Mouse (Mus musculus): Measurements from ENCODE around the gene Dtd2. TPM values are rescaled to one million over a fixed set of nuclear protein-coding genes. Genes with fewer than 3 reads are reported as not detected.

The Dtd2 gene
- polyA plus RNA-seq, 1 experiment from 2014 or later, result 30.2 TPM

DNA sequence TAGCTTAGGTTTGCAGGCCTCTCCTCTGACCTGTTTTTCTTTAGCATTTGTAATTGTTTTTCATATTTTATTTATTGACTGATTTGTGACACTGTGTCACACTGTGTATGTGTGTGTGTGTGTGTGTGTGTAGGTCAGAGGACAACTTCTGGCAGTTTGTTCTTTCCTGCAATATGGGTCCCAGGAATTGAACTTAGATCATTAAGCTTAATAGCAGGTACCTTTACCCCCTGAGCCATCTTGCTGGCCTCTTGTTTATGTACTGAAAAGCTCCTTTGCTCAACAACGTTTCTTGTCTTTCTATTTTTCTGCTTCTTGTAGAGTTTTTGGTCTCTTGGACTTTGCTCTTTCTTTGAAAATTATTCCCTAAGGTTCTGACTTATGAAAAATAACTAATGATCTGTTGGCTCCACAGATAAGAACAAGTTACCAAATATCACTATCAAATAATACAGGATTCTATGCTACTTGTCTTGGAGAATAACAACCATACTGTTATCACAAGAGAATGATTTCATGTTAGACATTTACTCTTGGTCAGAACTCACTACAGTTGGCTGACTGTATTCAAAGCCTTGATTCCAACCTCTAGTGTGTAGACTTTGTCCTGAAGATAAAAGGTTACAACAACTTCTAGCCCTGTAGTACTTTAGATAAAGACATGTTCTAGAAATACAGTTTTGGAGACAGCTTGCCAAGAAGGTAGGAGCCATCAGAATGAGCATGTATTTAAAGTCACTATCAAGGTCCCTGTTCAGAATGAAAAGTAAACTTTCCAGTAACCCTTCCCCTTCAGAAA, 10.4 kb downstream of the Dtd2 start:
- WGBS, result 79% methylated on average over 1 of the region's 1 CpGs

DNA sequence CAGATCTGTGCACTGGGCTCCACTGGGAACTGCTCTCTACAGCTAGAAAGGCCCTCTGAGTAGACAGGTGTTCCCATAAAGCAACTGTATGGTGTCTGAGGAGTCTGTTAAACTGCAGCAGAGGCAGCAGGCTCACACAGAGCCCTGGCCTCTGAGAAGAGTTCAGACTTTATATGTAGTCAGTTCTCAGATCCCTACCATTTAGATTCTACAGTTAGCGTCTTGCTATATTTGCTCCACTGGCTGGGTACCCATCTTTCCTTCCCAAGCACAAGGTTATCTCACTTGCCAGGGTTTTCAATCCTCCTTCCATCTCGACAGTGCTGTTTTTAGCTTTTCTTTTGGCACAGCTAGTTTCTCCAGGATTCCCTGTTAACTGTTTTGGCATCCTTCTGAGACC, 15.7 kb downstream of the Dtd2 start:
- WGBS, result 82% methylated on average over 2 of the region's 2 CpGs
- no peaks in the 10 kb centered on the region for H3K9me3 ChIP-seq (ENCODE audit: control insufficient read depth, low read length)
- H3K4me3 ChIP-seq (ENCODE audit: low read length), result no peak overlapping the region
- H3K36me3 ChIP-seq (ENCODE audit: control insufficient read depth, insufficient read depth, low read length), result peaks cover 2% of the 10 kb centered on the region; the same call in 1 of the 2 replicates
- H3K9ac ChIP-seq (ENCODE audit: low read depth, low read length), result no peak overlapping the region
- ATAC-seq (ENCODE audit: low FRiP score, low TSS enrichment), result no peak
- H3K4me2 ChIP-seq (replicated peaks; ENCODE audit: low read depth, low read length), result no peak overlapping the region
- no peaks in the 10 kb centered on the region for H3K27me3 ChIP-seq (ENCODE audit: control insufficient read depth, insufficient read depth, low read length)
- no peaks in the 10 kb centered on the region for H3K4me1 ChIP-seq (ENCODE audit: control insufficient read depth, insufficient read depth, low read length)
- H3K27ac ChIP-seq (ENCODE audit: low read depth, low read length), result no peak overlapping the region

More for the DNA sequence above, 10.4 kb downstream of the Dtd2 start:
- H3K27me3 ChIP-seq (ENCODE audit: control insufficient read depth, insufficient read depth, low read length), result no peaks in the 10 kb centered on the region
- no peaks in the 10 kb centered on the region for H3K9me3 ChIP-seq (ENCODE audit: control insufficient read depth, low read length)
- H3K9ac ChIP-seq (ENCODE audit: low read depth, low read length), result no peak overlapping the region
- peaks cover 24% of the 10 kb centered on the region for H3K36me3 ChIP-seq (ENCODE audit: control insufficient read depth, insufficient read depth, low read length)
- no peak overlapping the region for H3K4me3 ChIP-seq (ENCODE audit: low read length)
- no peak for ATAC-seq (ENCODE audit: low FRiP score, low TSS enrichment)
- H3K4me2 ChIP-seq (replicated peaks; ENCODE audit: low read depth, low read length), result no peak overlapping the region
- H3K4me1 ChIP-seq (ENCODE audit: control insufficient read depth, insufficient read depth, low read length), result no peaks in the 10 kb centered on the region
- no peak overlapping the region for H3K27ac ChIP-seq (ENCODE audit: low read depth, low read length)

DNA sequence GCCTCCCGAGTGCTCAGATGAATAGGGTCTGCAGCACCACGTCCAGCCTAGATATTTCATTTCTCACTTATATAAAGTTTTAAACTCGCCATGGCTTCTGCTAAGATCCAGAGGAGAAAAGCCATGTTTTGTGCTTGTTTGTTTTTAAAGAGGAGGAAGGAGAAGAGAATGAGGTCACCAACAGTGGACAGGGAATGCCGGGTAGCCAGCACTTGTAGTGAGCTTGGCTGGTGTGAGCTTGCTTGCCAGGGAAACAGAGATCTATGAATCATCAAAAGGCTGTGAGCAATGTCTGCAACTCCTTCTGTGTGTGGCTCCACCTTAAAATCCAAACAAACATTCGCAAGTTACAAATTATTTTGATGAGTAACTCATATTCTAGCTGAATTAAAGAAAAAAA, 17.8 kb downstream of the Dtd2 start:
- no peaks in the 10 kb centered on the region for H3K27me3 ChIP-seq (ENCODE audit: control insufficient read depth, insufficient read depth, low read length)
- H3K9ac ChIP-seq (ENCODE audit: low read depth, low read length), result no peak overlapping the region
- 86% methylated on average over 5 of the region's 5 CpGs for WGBS
- H3K4me2 ChIP-seq (replicated peaks; ENCODE audit: low read depth, low read length), result no peak overlapping the region
- ATAC-seq (ENCODE audit: low FRiP score, low TSS enrichment), result no peak
- H3K4me3 ChIP-seq (ENCODE audit: low read length), result no peak overlapping the region
- H3K36me3 ChIP-seq (ENCODE audit: control insufficient read depth, insufficient read depth, low read length), result no peaks in the 10 kb centered on the region
- no peak overlapping the region for H3K27ac ChIP-seq (ENCODE audit: low read depth, low read length)
- H3K4me1 ChIP-seq (ENCODE audit: control insufficient read depth, insufficient read depth, low read length), result no peaks in the 10 kb centered on the region
- H3K9me3 ChIP-seq (ENCODE audit: control insufficient read depth, low read length), result no peaks in the 10 kb centered on the region

DNA sequence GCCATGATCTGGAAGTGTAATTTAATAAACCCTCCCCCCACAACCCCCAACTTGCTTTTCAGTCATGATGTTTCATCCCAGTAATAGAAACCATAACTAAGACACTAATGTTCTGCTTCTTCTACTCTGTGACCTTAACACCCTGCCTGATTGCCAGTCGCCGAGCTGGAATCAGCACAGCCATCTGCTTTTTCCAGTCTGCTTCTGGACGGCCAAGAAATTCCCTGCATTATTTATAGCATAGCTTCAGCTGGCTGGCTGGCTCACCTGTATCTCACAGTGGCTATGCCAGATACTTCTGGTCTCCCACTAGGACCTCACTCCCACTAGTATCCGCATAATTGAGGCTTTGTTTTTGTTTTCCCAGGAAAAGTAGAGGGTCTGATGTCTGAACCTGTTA, 20.5 kb downstream of the Dtd2 start:
- no peak for ATAC-seq (ENCODE audit: low FRiP score, low TSS enrichment)
- Histone ChIP-seq H3K36me3 (ENCODE audit: control insufficient read depth, insufficient read depth, low read length) (no peaks in the 10 kb centered on the region), H3K4me1 (ENCODE audit: control insufficient read depth, insufficient read depth, low read length) (no peaks in the 10 kb centered on the region), H3K4me2 (replicated peaks; ENCODE audit: low read depth, low read length) (no peak overlapping the region), H3K4me3 (ENCODE audit: low read length) (no peak overlapping the region), H3K27me3 (ENCODE audit: control insufficient read depth, insufficient read depth, low read length) (no peaks in the 10 kb centered on the region), H3K9ac (ENCODE audit: low read depth, low read length) (no peak overlapping the region), H3K9me3 (ENCODE audit: control insufficient read depth, low read length) (no peaks in the 10 kb centered on the region), H3K27ac (ENCODE audit: low read depth, low read length) (no peak overlapping the region)
- 63% methylated on average over 4 of the region's 4 CpGs for WGBS

DNA sequence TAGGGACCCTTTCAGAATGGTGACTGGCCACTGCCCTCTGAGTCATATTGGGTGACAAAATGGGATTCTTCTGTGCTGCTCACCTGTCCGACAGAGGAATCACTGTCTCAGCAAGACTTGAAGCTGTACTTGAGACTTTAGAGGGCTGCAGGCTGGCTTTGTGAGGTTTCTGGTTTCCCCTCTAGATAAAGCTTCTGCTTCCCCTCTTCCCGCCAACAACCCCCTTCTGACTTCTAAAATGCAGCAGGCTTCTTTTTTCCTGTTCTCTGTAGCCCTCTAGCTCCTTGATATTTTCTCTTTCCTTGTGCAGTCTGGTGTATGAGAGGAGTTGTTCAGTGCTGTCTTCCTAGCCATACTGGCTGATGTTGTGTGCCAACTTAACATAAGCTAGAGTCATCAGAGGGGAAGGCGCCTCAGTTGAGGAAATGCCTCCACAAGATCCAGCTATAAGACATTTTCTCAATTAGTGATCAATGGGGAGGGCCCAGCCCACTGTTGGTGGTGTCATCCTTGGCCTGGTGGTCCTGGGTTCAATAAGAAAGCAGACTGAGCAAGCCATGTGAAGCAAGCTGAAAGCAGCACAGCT, 21.0 kb downstream of the Dtd2 start:
- Histone ChIP-seq H3K4me3 (ENCODE audit: low read length) (no peak overlapping the region), H3K4me1 (ENCODE audit: control insufficient read depth, insufficient read depth, low read length) (no peaks in the 10 kb centered on the region), H3K36me3 (ENCODE audit: control insufficient read depth, insufficient read depth, low read length) (no peaks in the 10 kb centered on the region), H3K9me3 (ENCODE audit: control insufficient read depth, low read length) (no peaks in the 10 kb centered on the region), H3K27me3 (ENCODE audit: control insufficient read depth, insufficient read depth, low read length) (no peaks in the 10 kb centered on the region), H3K27ac (ENCODE audit: low read depth, low read length) (no peak overlapping the region), H3K4me2 (replicated peaks; ENCODE audit: low read depth, low read length) (no peak overlapping the region), H3K9ac (ENCODE audit: low read depth, low read length) (no peak overlapping the region)
- no peak for ATAC-seq (ENCODE audit: low FRiP score, low TSS enrichment)
- 90% methylated on average over 3 of the region's 3 CpGs for WGBS

DNA sequence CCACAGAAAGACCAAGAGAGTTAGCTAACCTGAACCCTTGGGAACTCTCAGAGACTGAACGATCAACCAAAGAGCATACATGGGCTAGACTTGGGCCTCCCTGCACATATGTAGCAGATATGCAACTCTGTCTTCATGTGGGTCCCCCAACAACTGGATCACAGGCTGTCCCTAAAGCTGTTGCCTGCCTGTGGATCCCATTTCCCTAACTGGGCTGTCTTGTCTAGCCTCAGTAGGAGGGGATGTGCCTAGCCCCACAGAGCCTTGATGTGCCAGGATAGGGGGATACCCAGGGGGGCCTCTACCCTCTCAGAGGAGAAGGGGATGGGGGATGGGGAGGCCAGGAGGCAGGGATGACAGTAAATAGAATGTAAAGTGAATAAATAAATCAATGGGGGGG, 22.7 kb downstream of the Dtd2 start:
- WGBS, result 88% methylated on average over 1 of the region's 1 CpGs
- no peak for ATAC-seq (ENCODE audit: low FRiP score, low TSS enrichment)
- Histone ChIP-seq H3K27me3 (ENCODE audit: control insufficient read depth, insufficient read depth, low read length) (no peaks in the 10 kb centered on the region), H3K4me3 (ENCODE audit: low read length) (no peak overlapping the region), H3K27ac (ENCODE audit: low read depth, low read length) (no peak overlapping the region), H3K36me3 (ENCODE audit: control insufficient read depth, insufficient read depth, low read length) (no peaks in the 10 kb centered on the region), H3K4me2 (replicated peaks; ENCODE audit: low read depth, low read length) (no peak overlapping the region), H3K9me3 (ENCODE audit: control insufficient read depth, low read length) (no peaks in the 10 kb centered on the region), H3K4me1 (ENCODE audit: control insufficient read depth, insufficient read depth, low read length) (no peaks in the 10 kb centered on the region), H3K9ac (ENCODE audit: low read depth, low read length) (no peak overlapping the region)

DNA sequence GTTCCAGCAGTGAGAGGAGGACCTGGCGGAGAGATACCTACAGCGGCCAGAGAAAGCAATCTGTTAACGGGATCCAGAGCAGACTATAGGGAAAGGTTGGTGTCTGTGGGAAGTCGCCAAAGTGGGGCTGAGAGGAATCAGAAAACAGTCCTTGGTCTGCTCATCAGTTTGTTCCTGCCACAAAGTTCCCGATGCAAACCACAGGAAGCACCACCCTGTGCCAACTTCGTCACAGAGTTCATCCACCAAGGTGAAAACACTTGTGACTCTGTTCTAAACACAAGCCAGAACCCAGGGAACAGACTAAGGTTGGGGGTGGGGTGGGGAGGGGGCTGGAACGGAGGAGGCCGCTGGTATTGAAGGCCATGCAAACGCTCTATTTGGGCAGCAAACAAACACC, 29.8 kb downstream of the Dtd2 start:
- Histone ChIP-seq H3K4me3 (ENCODE audit: low read length) (no peak overlapping the region), H3K4me2 (replicated peaks; ENCODE audit: low read depth, low read length) (no peak overlapping the region), H3K9me3 (ENCODE audit: control insufficient read depth, low read length) (peaks cover 3% of the 10 kb centered on the region; the same call in 1 of the 2 replicates), H3K4me1 (ENCODE audit: control insufficient read depth, insufficient read depth, low read length) (no peaks in the 10 kb centered on the region), H3K9ac (ENCODE audit: low read depth, low read length) (no peak overlapping the region), H3K36me3 (ENCODE audit: control insufficient read depth, insufficient read depth, low read length) (no peaks in the 10 kb centered on the region), H3K27ac (ENCODE audit: low read depth, low read length) (no peak overlapping the region), H3K27me3 (ENCODE audit: control insufficient read depth, insufficient read depth, low read length) (no peaks in the 10 kb centered on the region)
- no peak for ATAC-seq (ENCODE audit: low FRiP score, low TSS enrichment)
- 85% methylated on average over 9 of the region's 9 CpGs for WGBS

DNA sequence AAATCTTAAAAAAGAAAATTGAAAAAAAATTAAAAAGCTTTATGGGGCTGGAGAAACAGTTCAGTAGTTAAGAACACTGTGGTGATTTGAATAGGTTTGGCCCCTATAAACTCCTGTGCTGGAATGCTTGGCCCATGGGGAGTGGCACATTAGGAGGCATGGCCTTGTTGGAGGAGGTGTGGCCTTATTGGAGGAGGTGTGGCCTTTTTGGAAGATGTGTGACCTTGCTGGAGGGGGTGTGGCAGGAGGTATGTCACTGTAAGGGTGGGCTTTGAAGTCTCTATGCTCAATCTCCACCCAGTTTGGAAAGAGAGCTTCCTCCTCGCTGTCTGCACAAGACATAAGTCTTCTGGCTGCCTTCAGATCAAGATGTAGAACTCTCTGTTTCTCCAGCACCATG, 31.9 kb downstream of the Dtd2 start:
- no peak overlapping the region for H3K9ac ChIP-seq (ENCODE audit: low read depth, low read length)
- H3K4me2 ChIP-seq (replicated peaks; ENCODE audit: low read depth, low read length), result no peak overlapping the region
- no peak overlapping the region for H3K4me3 ChIP-seq (ENCODE audit: low read length)
- ATAC-seq (ENCODE audit: low FRiP score, low TSS enrichment), result no peak
- H3K27ac ChIP-seq (ENCODE audit: low read depth, low read length), result no peak overlapping the region
- peaks cover 3% of the 10 kb centered on the region; the same call in 1 of the 2 replicates for H3K9me3 ChIP-seq (ENCODE audit: control insufficient read depth, low read length)
- no peaks in the 10 kb centered on the region for H3K27me3 ChIP-seq (ENCODE audit: control insufficient read depth, insufficient read depth, low read length)
- 100% methylated on average over 1 of the region's 1 CpGs for WGBS
- peaks cover 4% of the 10 kb centered on the region; the same call in 1 of the 2 replicates for H3K4me1 ChIP-seq (ENCODE audit: control insufficient read depth, insufficient read depth, low read length)
- no peaks in the 10 kb centered on the region for H3K36me3 ChIP-seq (ENCODE audit: control insufficient read depth, insufficient read depth, low read length)

DNA sequence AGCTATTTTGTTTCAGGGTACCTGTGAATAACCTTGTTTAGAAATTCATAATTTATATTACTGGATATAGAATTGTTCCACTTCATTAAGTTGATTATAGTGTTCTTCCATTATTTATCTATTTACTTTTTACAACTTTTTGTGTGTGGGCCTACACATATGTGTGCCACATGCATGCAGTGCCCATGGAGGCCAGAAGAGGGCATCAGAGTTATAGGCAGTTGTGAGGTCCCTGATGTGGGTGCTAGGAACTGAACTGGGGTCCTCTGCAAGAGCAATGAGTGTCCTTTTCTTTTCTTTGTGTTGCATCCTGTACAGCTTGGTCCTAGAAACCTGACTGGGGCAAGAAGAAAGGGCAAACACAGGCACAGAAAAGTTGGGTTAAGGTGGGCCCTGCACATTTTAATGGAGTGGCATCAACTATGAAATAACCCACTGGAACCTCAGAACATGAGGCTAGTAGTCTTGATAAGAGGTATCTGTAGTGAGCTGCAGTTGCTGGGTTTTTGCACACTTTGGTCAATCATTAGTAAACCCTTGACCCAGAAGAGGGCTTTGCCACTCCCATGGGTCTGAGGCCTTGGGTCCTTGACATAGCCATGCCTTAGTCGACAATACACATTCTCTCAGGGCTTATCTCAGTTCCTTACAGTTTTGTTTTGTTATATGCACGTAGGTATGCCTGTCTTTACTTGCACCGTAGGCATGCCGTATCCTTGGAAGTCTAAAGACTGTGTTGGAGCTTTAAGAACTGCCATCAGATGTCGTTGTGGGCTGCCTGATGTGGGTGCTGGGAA, 33.8 kb downstream of the Dtd2 start:
- Histone ChIP-seq H3K9ac (ENCODE audit: low read depth, low read length) (no peak overlapping the region), H3K4me2 (replicated peaks; ENCODE audit: low read depth, low read length) (no peak overlapping the region), H3K9me3 (ENCODE audit: control insufficient read depth, low read length) (peaks cover 3% of the 10 kb centered on the region; the same call in 1 of the 2 replicates), H3K4me3 (ENCODE audit: low read length) (no peak overlapping the region), H3K4me1 (ENCODE audit: control insufficient read depth, insufficient read depth, low read length) (peaks cover 4% of the 10 kb centered on the region; the same call in 1 of the 2 replicates), H3K36me3 (ENCODE audit: control insufficient read depth, insufficient read depth, low read length) (no peaks in the 10 kb centered on the region), H3K27me3 (ENCODE audit: control insufficient read depth, insufficient read depth, low read length) (no peaks in the 10 kb centered on the region), H3K27ac (ENCODE audit: low read depth, low read length) (no peak overlapping the region)
- 95% methylated on average over 5 of the region's 5 CpGs for WGBS
- no peak for ATAC-seq (ENCODE audit: low FRiP score, low TSS enrichment)

Data from kidney, embryonic 14.5 days (tissue).